Mouse (Mus musculus): ENCODE measurements around the gene Wnt10a.

- no peak for TF ChIP-seq CTCF (IDR thresholded peaks at IDR 0.05; ENCODE audit: low read depth)
- TF ChIP-seq EP300 (IDR thresholded peaks at IDR 0.05; ENCODE audit: low read depth) = no peak
Observed at GRCm38 (mm10) chr1:74805843-74806242, 14.5 kb downstream of the Wnt10a start.

All from liver, postnatal 0 days (tissue).